Mouse (Mus musculus) skeletal muscle tissue, adult 2 months (tissue): Measurements from ENCODE around the gene Kif22.

Experiments
- DNase-seq: peaks from one replicate; pipeline ENCODE4 v3.0.0-alpha.2; 2012; ENCODE audit warnings: low read depth, low spot score

Gene Kif22

DNA sequence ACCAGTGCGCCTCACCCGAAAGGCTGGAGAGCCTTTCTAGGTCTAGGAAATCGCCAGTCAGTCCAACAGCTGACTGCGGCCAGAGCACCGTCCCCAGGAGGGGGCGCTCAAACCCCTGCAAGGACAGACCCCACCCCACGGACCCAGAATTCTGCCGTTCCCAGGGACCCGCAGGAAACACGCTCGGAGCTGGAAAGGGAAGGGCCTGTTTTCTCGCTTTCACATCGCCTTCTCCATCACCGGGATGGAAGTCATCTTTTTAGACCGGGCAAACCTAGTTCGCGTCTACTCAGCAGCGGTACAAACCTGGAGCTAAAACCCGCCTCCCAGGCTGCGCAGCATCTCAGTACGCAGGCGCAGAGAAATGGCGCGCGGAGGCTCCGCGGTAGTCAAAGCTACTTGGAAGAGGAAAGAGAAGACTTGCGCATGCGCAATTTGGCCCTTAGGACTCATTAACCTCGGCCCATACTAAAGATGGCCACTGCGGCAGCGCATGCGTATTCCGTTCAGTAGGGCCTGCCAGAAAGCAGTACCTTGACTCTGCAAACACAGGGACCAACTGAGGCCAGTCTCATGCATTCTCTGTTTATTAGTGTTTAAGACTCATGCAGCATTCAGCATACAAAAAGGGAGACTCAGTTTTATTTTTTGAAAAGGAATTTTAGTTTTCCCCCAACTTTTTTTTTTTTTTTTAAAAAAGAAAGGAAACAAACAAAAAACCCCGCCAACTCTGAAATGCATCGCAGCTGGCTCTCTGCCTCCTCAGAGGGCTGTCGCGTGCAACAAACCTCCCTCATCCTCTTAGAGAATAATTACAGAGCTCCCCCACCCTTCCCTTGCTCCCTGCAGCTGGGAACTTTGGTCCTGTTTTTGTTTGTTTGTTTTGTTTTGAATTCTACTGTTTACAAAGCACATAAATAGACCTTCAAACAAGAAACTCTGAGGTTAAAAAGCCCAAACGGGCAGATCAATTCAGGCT, 25.0 kb downstream of the Kif22 start, which contains the start of gene Pagr1a:
Pagr1a (minus strand) TSS at position 382 of the 979 bp plus-strand sequence.
- peak; percentile 100 for DNase-seq

DNA sequence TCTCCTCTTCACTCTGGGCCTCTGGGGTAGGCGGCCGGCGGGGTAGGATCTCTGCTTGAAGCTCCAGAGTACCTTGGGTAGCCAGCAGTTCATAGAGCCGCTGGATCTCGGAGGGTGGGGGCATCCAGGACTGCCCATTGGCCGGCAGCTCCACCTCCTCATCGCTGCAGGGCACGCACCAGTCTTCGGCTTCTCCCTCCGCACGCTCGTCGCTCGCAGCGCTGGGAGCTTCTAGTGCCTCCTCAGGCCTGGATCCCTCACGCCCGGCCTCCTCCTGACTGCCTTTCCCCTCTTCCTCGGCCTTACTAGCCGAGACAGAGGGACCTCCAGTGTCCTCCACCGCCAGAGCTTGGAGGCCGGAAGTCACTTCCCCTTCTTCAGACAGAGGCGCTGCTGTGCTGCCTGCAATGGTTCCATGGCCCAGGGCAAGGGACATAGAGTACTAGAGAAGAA, 25.8 kb downstream of the Kif22 start:
- DNase-seq, result peak; percentile 49

DNA sequence TGATC, 26.0 kb downstream of the Kif22 start, which contains the start of gene Pagr1b:
Pagr1b (minus strand) TSS at position 4 of the 5 bp plus-strand sequence.
- no peak for DNase-seq

- DNase-seq, result no peak
Measured at GRCm38 (mm10) chr7:127016081-127016480, 26.2 kb downstream of the Kif22 start.

DNA sequence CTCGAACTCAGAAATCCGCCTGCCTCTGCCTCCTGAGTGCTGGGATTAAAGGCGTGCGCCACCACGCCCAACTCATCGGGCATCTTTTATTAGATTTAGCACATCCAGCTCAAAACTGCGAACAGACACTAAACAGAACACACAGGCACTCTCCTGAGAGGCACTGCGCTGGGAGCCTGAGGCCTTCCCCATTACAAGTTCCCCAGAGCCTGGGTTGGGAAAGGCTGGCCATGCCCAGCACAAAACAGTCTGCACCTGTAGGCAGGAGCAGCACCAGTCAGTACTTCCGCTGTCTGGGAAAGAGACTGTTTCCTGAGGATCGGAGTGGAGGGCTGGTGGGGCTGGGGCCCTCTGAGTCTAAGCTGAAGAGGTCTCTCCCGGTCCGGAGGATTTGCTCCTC, 27.3 kb downstream of the Kif22 start:
- DNase-seq, result no peak

- DNase-seq, result peak; percentile 62
Measured at GRCm38 (mm10) chr7:127014320-127014719, 28.0 kb downstream of the Kif22 start, which contains the start of gene Mvp. Gene Mvp (minus strand): TSS chr7:127014621.

DNA sequence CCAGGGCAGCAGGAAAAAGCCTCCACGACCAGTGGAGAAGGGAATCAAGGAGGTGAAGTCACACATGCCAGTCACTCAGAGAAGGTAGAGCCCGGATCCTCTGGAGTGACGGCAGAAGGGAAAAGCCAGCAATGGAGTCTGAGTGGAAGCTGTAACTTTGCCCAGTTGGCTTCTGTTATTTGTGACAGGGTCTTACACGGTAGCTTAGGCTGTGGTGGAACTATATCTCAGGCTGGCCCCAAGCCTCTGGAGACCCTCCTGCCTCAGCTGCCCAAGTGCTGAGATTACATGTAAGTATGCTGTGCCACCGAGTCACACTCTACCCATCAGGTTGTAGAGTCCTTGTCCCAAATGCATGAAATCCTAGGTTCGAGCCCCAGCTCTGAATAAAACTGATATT, 28.9 kb downstream of the Kif22 start:
- no peak for DNase-seq

- DNase-seq, result no peak
Measured at GRCm38 (mm10) chr7:127012845-127013244, 29.4 kb downstream of the Kif22 start.

GRCm38 (mm10) chr7:127012374-127012773, 29.9 kb downstream of the Kif22 start:
- DNase-seq, result no peak

DNA sequence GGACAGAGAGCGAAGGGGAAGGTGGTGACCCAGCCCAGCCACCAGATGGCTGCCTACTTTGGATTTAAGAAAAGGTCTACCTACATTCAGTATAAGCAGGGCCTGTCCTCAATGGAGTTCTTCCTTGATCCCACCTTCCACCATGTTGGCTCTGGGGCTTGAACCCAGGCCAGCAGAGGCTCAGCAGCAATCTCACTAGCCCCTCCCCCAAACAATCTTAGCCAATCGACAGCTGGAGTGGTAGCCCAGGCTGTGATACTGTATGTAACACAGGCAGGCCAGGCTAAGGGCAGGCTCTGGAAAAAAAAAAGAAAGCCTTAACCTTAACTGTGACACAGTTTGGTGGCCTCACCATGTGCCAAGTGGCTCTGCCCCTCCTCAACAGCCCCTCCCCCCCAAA, 30.6 kb downstream of the Kif22 start:
- no peak for DNase-seq

GRCm38 (mm10) chr7:127011051-127011450, 31.2 kb downstream of the Kif22 start:
- DNase-seq, result no peak

DNA sequence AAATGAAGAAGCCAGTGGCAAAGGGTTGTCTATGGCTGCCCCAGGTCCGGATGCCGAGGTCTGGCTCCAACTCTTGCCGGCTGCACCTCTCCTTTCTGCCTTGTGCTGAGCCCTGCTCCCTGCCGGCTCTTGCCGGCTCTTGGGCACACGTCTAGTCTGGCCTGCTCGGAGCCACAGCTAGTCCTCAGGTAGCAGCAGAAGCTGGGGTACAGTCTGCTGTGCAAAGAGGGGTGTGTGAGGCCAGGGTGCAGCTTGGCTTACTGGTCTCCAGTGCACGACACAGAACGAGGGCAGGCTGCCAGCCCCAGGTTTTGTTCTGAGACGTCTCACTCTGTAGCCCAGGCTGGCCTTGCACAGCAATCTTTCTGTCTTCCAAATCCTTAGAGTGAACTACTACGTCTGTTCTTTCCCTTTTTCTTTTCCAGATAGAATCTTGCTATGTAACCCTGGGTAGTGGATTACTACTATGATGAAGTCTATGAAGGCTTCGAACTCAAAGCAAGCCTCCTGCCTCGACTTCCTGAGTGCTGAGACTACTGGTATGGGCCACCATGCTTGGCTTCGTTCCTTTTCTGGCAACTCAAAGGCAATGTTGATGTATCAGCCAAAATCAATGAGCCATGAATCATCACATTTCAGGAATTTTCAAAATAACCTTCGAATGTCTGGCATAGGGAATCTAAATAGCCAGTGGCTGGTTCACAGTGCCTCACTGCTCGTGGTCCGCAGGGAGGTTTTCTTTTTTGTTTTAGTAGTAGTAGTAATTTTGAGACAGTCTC, 32.8 kb downstream of the Kif22 start:
- DNase-seq, result no peak

GRCm38 (mm10) chr7:127008239-127009019, 33.8 kb downstream of the Kif22 start:
- peak; percentile 77 for DNase-seq

GRCm38 (mm10) chr7:127007313-127008024, 34.8 kb downstream of the Kif22 start:
- DNase-seq, result no peak

GRCm38 (mm10) chr7:127004122-127004875, 38.0 kb downstream of the Kif22 start:
- no peak for DNase-seq

DNA sequence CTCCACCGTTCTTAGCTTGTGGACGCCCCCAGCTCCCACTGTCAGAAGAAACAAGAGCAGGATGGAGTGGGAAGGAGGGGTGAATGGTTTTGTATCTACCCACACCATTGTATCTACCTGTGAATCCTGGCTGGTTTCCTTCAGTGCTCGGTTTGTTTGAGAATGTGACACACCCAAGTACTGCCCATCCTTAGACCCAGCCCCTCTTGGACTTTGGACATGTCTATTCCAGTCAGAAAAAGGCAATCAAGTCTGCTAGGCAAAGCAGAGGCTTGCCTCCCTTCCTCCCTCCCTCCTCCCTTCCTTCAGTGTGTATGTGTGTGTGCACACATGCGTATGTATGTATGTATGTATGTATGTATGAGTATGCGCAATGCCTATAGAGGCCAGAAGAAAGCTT, 38.7 kb downstream of the Kif22 start:
- DNase-seq, result no peak

GRCm38 (mm10) chr7:126999568-126999967, 42.7 kb downstream of the Kif22 start:
- no peak for DNase-seq

DNA sequence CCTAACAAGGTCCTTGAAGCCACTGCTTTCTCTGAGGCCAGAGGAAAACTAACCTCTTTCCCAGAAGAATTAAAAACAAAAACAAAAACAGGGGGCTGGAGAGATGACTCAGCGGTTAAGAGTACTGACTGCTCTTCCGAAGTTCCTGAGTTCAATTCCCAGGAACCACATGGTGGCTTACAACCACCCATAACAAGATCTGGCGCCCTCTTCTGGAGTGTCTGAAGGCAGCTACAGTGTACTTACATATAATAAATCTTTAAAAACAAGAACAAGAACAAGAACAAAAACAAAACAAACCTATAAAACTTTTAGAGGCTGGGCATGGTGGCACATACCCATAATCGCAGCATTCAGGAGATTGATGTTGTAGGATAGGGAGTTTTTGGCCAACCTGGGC, 45.8 kb downstream of the Kif22 start:
- DNase-seq, result no peak

DNA sequence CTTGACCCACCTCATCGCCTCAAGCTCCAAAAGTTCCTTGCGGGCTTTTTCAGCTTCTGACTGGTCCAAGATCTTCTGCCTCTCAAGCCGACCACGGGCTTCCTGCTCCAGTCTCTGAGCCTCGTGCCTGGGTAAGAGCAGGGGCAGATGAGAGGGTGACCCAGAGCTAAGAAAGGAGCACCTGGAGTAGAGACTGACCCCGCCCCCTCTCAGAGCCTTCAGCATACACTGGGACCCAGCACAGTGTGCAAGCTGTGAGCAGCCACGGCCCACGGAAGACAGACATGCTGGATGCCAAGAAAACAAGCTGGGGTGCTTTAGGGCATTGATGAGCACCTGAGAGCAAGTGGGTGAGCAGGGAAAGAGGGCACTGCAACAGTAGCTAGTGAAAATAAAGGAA, 53.5 kb downstream of the Kif22 start:
- DNase-seq, result no peak

DNA sequence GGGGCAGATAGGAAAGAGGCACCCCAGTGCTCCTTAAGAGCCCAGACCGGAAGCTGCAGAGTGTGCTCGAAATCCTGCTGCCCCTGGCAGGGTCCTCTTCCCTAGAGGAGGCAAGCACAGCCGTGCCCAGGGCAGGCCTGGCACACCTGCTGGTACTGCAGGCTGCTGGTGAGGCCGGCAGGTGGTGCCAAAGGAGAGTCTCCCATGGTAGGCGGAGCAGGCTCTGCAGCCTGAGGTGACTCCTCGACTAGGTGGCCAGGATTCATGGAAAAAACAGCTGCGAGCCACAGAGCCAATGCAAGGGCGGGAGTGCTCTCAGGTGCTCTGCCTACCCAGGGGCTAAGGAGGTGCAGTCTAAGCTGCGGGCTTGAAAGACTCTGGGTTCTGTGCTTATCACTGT, 56.0 kb downstream of the Kif22 start:
- DNase-seq, result peak; percentile 63
